Mouse (Mus musculus): Measurements from ENCODE around the gene Slc22a6.

DNA sequence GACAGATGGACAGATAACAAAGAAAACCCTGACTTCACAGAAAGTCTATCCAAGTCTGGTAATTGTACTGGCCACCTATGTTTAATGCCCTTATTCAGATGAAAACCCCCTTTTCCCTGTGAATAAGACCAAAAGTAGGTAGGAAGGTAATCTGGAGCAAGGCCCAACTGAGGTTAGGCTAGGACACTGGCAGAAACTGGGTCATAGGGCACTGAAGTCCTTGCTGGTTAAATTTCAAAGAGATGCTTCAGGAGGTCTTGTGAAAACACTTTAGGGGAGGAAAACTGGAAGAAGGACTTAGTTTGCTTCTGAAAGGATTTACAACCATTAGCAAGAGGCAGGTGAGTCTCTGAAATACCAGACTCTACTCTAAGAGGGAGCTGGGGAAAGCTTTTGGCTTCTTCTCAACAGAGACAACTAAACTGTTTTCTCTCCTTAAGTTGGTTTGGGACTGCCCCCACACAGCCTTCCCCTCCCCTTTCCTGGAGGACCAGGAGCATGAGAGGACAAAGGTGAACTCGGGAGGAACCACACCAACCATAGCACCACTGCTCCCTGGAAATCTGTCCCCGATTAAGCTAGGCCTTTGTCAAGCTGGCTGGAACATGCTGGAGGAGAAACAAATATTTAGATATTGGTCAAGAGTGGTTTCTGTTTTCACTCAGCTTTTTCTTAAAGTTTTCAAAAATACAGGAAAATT is 47.3 kb upstream of the Slc22a6 start:
- TF ChIP-seq CTCF (IDR thresholded peaks at IDR 0.05; ENCODE audit: low read depth), result no peak
- no peak for TF ChIP-seq EP300 (optimal IDR thresholded peaks at IDR 0.05)
